Mouse (Mus musculus): Measurements from ENCODE around the gene Cap2. TPM values are rescaled to one million over a fixed set of nuclear protein-coding genes. Genes with fewer than 3 reads are reported as not detected.

Gene Cap2
- polyA plus RNA-seq, 1 experiment: not detected

GRCm38 (mm10) chr13:46669620-46670271 is 168.1 kb downstream of the Cap2 start:
- TF ChIP-seq CTCF (IDR thresholded peaks at IDR 0.05; ENCODE audit: low read depth, low read length) (no peak), POLR2A (IDR thresholded peaks at IDR 0.05; ENCODE audit: borderline replicate concordance, low read depth, low read length) (no peak)
- H3K27ac ChIP-seq (ENCODE audit: insufficient read depth, low read depth, low read length): 0 out of 2 replicates have a peak overlapping the region, but pooled peaks have one; percentile 21
- H3K4me1 ChIP-seq (ENCODE audit: control insufficient read depth, insufficient read depth, low read length): peaks cover 8% of the 10 kb centered on the region
- H3K4me3 ChIP-seq (ENCODE audit: insufficient read depth, low read length): peak overlapping the region; percentile 96

- H3K27ac ChIP-seq (ENCODE audit: insufficient read depth, low read depth, low read length): no peak overlapping the region
- H3K4me3 ChIP-seq (ENCODE audit: insufficient read depth, low read length): peak overlapping the region; percentile 96
Measured at GRCm38 (mm10) chr13:46670514-46670913, 168.9 kb downstream of the Cap2 start.

GRCm38 (mm10) chr13:46674601-46675000 is 173.0 kb downstream of the Cap2 start:
- peaks cover 11% of the 10 kb centered on the region for H3K4me1 ChIP-seq (ENCODE audit: control insufficient read depth, insufficient read depth, low read length)
- TF ChIP-seq POLR2A (IDR thresholded peaks at IDR 0.05; ENCODE audit: borderline replicate concordance, low read depth, low read length): no peak
- TF ChIP-seq CTCF (IDR thresholded peaks at IDR 0.05; ENCODE audit: low read depth, low read length): no peak
- no peak overlapping the region for H3K4me3 ChIP-seq (ENCODE audit: insufficient read depth, low read length)
- no peak overlapping the region for H3K27ac ChIP-seq (ENCODE audit: insufficient read depth, low read depth, low read length)

More at GRCm38 (mm10) chr13:46670514-46670913, 168.9 kb downstream of the Cap2 start:
- no peak for TF ChIP-seq CTCF (IDR thresholded peaks at IDR 0.05; ENCODE audit: low read depth, low read length)
- TF ChIP-seq POLR2A (IDR thresholded peaks at IDR 0.05; ENCODE audit: borderline replicate concordance, low read depth, low read length): no peak
- peaks cover 13% of the 10 kb centered on the region for H3K4me1 ChIP-seq (ENCODE audit: control insufficient read depth, insufficient read depth, low read length)

DNA sequence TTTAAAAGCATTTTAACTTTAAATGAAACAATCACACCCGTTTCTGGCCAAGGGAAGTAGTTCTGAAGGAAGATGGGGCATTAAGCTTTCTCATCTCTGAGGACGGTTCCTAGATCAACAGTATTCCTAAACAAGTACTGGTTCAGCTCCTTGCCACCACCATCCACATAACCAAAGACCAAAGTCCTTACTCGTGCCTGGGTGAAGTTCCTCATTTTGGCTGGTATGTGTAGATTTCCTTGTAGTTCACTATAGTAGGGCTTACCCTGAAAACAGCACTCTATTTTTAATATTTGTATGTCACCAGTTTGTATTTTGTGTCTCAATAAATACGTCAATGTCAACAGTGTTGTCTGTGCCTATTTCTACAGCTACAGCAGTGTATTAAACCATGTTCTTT is 176.1 kb downstream of the Cap2 start:
- no peak for TF ChIP-seq CTCF (IDR thresholded peaks at IDR 0.05; ENCODE audit: low read depth, low read length)
- TF ChIP-seq POLR2A (IDR thresholded peaks at IDR 0.05; ENCODE audit: borderline replicate concordance, low read depth, low read length): no peak
- H3K27ac ChIP-seq (ENCODE audit: insufficient read depth, low read depth, low read length): no peak overlapping the region
- H3K4me3 ChIP-seq (ENCODE audit: insufficient read depth, low read length): no peak overlapping the region
- H3K4me1 ChIP-seq (ENCODE audit: control insufficient read depth, insufficient read depth, low read length): peaks cover 8% of the 10 kb centered on the region

- TF ChIP-seq CTCF (IDR thresholded peaks at IDR 0.05; ENCODE audit: low read depth, low read length) (no peak), POLR2A (IDR thresholded peaks at IDR 0.05; ENCODE audit: borderline replicate concordance, low read depth, low read length) (no peak)
- Histone ChIP-seq H3K4me1 (ENCODE audit: control insufficient read depth, insufficient read depth, low read length) (no peaks in the 10 kb centered on the region), H3K27ac (ENCODE audit: insufficient read depth, low read depth, low read length) (no peak overlapping the region), H3K4me3 (ENCODE audit: insufficient read depth, low read length) (no peak overlapping the region)
Measured at GRCm38 (mm10) chr13:46682921-46683320, 181.3 kb downstream of the Cap2 start.

- TF ChIP-seq POLR2A (IDR thresholded peaks at IDR 0.05; ENCODE audit: borderline replicate concordance, low read depth, low read length) (no peak), CTCF (IDR thresholded peaks at IDR 0.05; ENCODE audit: low read depth, low read length) (no peak)
- Histone ChIP-seq H3K27ac (ENCODE audit: insufficient read depth, low read depth, low read length) (no peak overlapping the region), H3K4me3 (ENCODE audit: insufficient read depth, low read length) (no peak overlapping the region), H3K4me1 (ENCODE audit: control insufficient read depth, insufficient read depth, low read length) (no peaks in the 10 kb centered on the region)
Measured at GRCm38 (mm10) chr13:46683370-46683769, 181.7 kb downstream of the Cap2 start.

DNA sequence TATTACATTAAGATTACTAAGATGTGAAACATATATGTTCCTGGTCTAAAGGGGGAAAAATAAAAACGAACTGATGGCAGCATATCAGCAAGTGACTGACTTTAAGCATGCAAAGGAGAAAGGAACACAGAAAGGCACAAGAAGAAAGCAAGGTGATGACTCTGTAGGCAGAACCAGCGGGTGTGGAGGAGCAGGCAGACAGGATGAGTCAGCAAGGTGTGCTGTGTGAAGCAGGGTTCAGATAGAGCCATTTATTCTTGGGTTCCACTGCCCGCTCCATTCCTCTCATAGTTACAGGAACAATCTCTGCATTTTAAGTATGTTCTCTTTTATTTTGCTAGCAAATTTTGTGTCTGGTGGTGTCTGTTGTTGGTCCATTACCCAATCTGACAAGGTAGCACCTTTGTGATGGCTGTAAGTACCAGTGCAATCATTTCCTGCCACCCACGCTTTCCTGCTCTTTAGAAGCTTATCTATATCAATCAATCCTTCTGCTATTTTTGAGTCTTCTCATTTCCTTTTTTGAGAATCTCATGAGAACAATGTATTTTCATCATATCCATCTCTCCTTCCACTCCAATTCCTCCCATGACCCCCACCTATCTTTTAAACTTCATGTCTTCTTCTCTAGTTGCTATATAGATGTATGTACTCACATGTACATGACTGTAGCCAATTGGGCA is 189.1 kb downstream of the Cap2 start:
- H3K27ac ChIP-seq (ENCODE audit: insufficient read depth, low read depth, low read length): no peak overlapping the region
- TF ChIP-seq CTCF (IDR thresholded peaks at IDR 0.05; ENCODE audit: low read depth, low read length) (no peak), POLR2A (IDR thresholded peaks at IDR 0.05; ENCODE audit: borderline replicate concordance, low read depth, low read length) (no peak)
- H3K4me1 ChIP-seq (ENCODE audit: control insufficient read depth, insufficient read depth, low read length): no peaks in the 10 kb centered on the region
- no peak overlapping the region for H3K4me3 ChIP-seq (ENCODE audit: insufficient read depth, low read length)

- no peak for TF ChIP-seq POLR2A (IDR thresholded peaks at IDR 0.05; ENCODE audit: borderline replicate concordance, low read depth, low read length)
- TF ChIP-seq CTCF (IDR thresholded peaks at IDR 0.05; ENCODE audit: low read depth, low read length): no peak
- no peak overlapping the region for H3K27ac ChIP-seq (ENCODE audit: insufficient read depth, low read depth, low read length)
- H3K4me1 ChIP-seq (ENCODE audit: control insufficient read depth, insufficient read depth, low read length): peaks cover 6% of the 10 kb centered on the region; the same call in 1 of the 2 replicates
- no peak overlapping the region for H3K4me3 ChIP-seq (ENCODE audit: insufficient read depth, low read length)
Measured at GRCm38 (mm10) chr13:46695296-46695908, 193.8 kb downstream of the Cap2 start.

GRCm38 (mm10) chr13:46695932-46696331 is 194.3 kb downstream of the Cap2 start:
- H3K27ac ChIP-seq (ENCODE audit: insufficient read depth, low read depth, low read length): no peak overlapping the region
- TF ChIP-seq POLR2A (IDR thresholded peaks at IDR 0.05; ENCODE audit: borderline replicate concordance, low read depth, low read length) (no peak), CTCF (IDR thresholded peaks at IDR 0.05; ENCODE audit: low read depth, low read length) (no peak)
- no peak overlapping the region for H3K4me3 ChIP-seq (ENCODE audit: insufficient read depth, low read length)

GRCm38 (mm10) chr13:46696788-46697187 is 195.1 kb downstream of the Cap2 start:
- Histone ChIP-seq H3K4me1 (ENCODE audit: control insufficient read depth, insufficient read depth, low read length) (peaks cover 9% of the 10 kb centered on the region), H3K27ac (ENCODE audit: insufficient read depth, low read depth, low read length) (no peak overlapping the region), H3K4me3 (ENCODE audit: insufficient read depth, low read length) (no peak overlapping the region)
- no peak for TF ChIP-seq CTCF (IDR thresholded peaks at IDR 0.05; ENCODE audit: low read depth, low read length)
- no peak for TF ChIP-seq POLR2A (IDR thresholded peaks at IDR 0.05; ENCODE audit: borderline replicate concordance, low read depth, low read length)

More at GRCm38 (mm10) chr13:46695932-46696331, 194.3 kb downstream of the Cap2 start:
- H3K4me1 ChIP-seq (ENCODE audit: control insufficient read depth, insufficient read depth, low read length): peaks cover 6% of the 10 kb centered on the region; the same call in 1 of the 2 replicates

All from bone marrow macrophage, adult 2 months (primary cell).